In genomic region chr6:120790153-120790552, GRCm38 (mm10) we compare ENCODE assay signal across 15 mouse cellular contexts. TPM values are rescaled to one million over a fixed set of nuclear protein-coding genes. Genes with fewer than 3 reads are reported as not detected.
A peak's percentile ranks its signal among the peaks of the same experiment; 100 is the strongest.
DNase-seq lines count a peak whose midpoint lies in the region; ATAC-seq and TF ChIP-seq lines count a peak whose summit lies in the region.
"Had no signal": no experiment of that assay in that cellular context is flagged by ENCODE, and none has a peak within 500 bp of the region (broad histone marks: within the 10 kb centered on the region; RNA-seq: fewer than 3 reads in every experiment).

No protein-coding gene starts in this region.

- H3K4me2 ChIP-seq in heart, postnatal 0 days (ENCODE audit: low read depth, low read length): no peak overlapping the region
- no peak overlapping the region for H3K4me2 ChIP-seq in stomach, embryonic 15.5 days
- H3K4me2 ChIP-seq in heart, embryonic 11.5 days: no peak overlapping the region
- H3K4me2 ChIP-seq: midbrain, embryonic 12.5 days had no signal

- TF ChIP-seq CTCF in heart, postnatal 0 days (IDR thresholded peaks at IDR 0.05; ENCODE audit: low read depth): no peak

- no peak overlapping the region for H3K27ac ChIP-seq in heart, postnatal 0 days (ENCODE audit: low read depth)
- H3K27ac ChIP-seq in stomach, embryonic 15.5 days: no peak overlapping the region
- no peak overlapping the region for H3K27ac ChIP-seq in heart, embryonic 11.5 days (ENCODE audit: low read depth, low read length)
- H3K27ac ChIP-seq: midbrain, embryonic 12.5 days had no signal

- H3K9ac ChIP-seq in heart, postnatal 0 days (replicated peaks; ENCODE audit: low read depth, low read length): no peak overlapping the region
- no peak overlapping the region for H3K9ac ChIP-seq in stomach, embryonic 15.5 days
- H3K9ac ChIP-seq in heart, embryonic 11.5 days (ENCODE audit: low read depth, low read length): no peak overlapping the region
- H3K9ac ChIP-seq: midbrain, embryonic 12.5 days had no signal

- H3K36me3 ChIP-seq in heart, postnatal 0 days (replicated peaks; ENCODE audit: control insufficient read depth, insufficient read depth, low read length): peaks cover 37% of the 10 kb centered on the region
- H3K36me3 ChIP-seq in stomach, embryonic 15.5 days: peaks cover 21% of the 10 kb centered on the region
- H3K36me3 ChIP-seq in heart, embryonic 11.5 days (ENCODE audit: control insufficient read depth, insufficient read depth, low read length): peaks cover 12% of the 10 kb centered on the region

- no peak overlapping the region for H3K4me3 ChIP-seq in heart, postnatal 0 days (ENCODE audit: low read depth, low read length)
- H3K4me3 ChIP-seq in stomach, embryonic 15.5 days (replicated peaks): no peak overlapping the region
- no peak overlapping the region for H3K4me3 ChIP-seq in heart, embryonic 11.5 days (ENCODE audit: low read depth, low read length)
- H3K4me3 ChIP-seq: midbrain, embryonic 12.5 days had no signal

- intact Hi-C loops in heart, postnatal 10 days (cut with DNase I): no loop called here

- H3K4me1 ChIP-seq in heart, postnatal 0 days (ENCODE audit: control insufficient read depth, insufficient read depth): no peaks in the 10 kb centered on the region
- no peaks in the 10 kb centered on the region for H3K4me1 ChIP-seq in stomach, embryonic 15.5 days
- H3K4me1 ChIP-seq in heart, embryonic 11.5 days (ENCODE audit: control insufficient read depth, insufficient read depth, low read length): peaks cover 2% of the 10 kb centered on the region
- H3K4me1 ChIP-seq: midbrain, embryonic 12.5 days had no signal

- no peaks in the 10 kb centered on the region for H3K9me3 ChIP-seq in heart, postnatal 0 days (replicated peaks; ENCODE audit: control insufficient read depth, low read length)
- H3K9me3 ChIP-seq in stomach, embryonic 15.5 days: no peaks in the 10 kb centered on the region
- no peaks in the 10 kb centered on the region for H3K9me3 ChIP-seq in heart, embryonic 11.5 days (replicated peaks; ENCODE audit: control insufficient read depth, low read length)
- H3K9me3 ChIP-seq: midbrain, embryonic 12.5 days had no signal

- H3K27me3 ChIP-seq in heart, postnatal 0 days (ENCODE audit: control insufficient read depth, insufficient read depth, low read length): no peaks in the 10 kb centered on the region
- H3K27me3 ChIP-seq in stomach, embryonic 15.5 days (replicated peaks): no peaks in the 10 kb centered on the region
- H3K27me3 ChIP-seq in heart, embryonic 11.5 days (ENCODE audit: control insufficient read depth, insufficient read depth, low read length): no peaks in the 10 kb centered on the region
- H3K27me3 ChIP-seq: midbrain, embryonic 12.5 days; Patski had no signal

- 78% methylated on average over 11 of the region's 11 CpGs for WGBS in heart, postnatal 0 days
- WGBS in stomach, embryonic 15.5 days: 85% methylated on average over 11 of the region's 11 CpGs
- 72% methylated on average over 11 of the region's 11 CpGs for WGBS in heart, embryonic 11.5 days (ENCODE audit: insufficient replicate concordance)

- no peak for TF ChIP-seq EP300 in heart, postnatal 0 days (IDR thresholded peaks at IDR 0.05; ENCODE audit: low read depth)

- peak; percentile 19; the same call in 1 of the 2 replicates for ATAC-seq in heart, postnatal 0 days (ENCODE audit: insufficient read depth, low read depth)
- ATAC-seq in stomach, embryonic 15.5 days (ENCODE audit: insufficient read depth, low FRiP score, low read depth): peak; percentile 37; the same call in 1 of the 2 replicates
- no peak for ATAC-seq in heart, embryonic 11.5 days (replicated peaks; ENCODE audit: insufficient number of reproducible peaks, low FRiP score, low TSS enrichment)
- ATAC-seq: Patski had no signal

- no peak for DNase-seq in heart, postnatal 0 days (ENCODE audit: low spot score)
- no peak for DNase-seq in heart, postnatal 10 days
- peak; percentile 63 for DNase-seq in MEL-GATA-1-ER (ENCODE audit: extremely low read depth, low read depth)
- peak; percentile 81 for DNase-seq in liver
- no peak for DNase-seq in right cerebral cortex, adult 18-20 months
- DNase-seq: cerebellum, adult 11-12 months; layer of hippocampus, postnatal 36 days; lung, postnatal 14 days; right cerebral cortex, postnatal 4 days had no signal

RNA-seq across cellular contexts. Expression of gene Slc25a18, which starts 16.8 kb away (rescaled TPM):
- 0.31 TPM in 1 of 2 replicates, not detected in the other for total RNA-seq in heart, postnatal 0 days (2014; rRNA removed; ENCODE audit: low replicate concordance)
- 0.26 and 0.58 TPM in 2 replicates for polyA plus RNA-seq in heart, postnatal 0 days (2015; fragmentation: Nextera tagmentation; extraction: Ambion mirVana)
- under 1 TPM; 0.22 to 0.48 TPM for total RNA-seq in heart, postnatal 10 days (2021)
- polyA plus RNA-seq in stomach, embryonic 15.5 days (2015; fragmentation: Nextera tagmentation; extraction: Ambion mirVana): 0.09 TPM in 2 replicates
- polyA plus RNA-seq in heart, embryonic 11.5 days (2014; fragmentation: Nextera tagmentation; extraction: Ambion mirVana): 0.13 TPM in 1 of 2 replicates, not detected in the other
- total RNA-seq: granulocyte monocyte progenitor cell, adult 5-6 weeks; hematopoietic stem cell, adult 5-6 weeks had no signal

RNA-seq across cellular contexts. Expression of gene Atp6v1e1, which starts 32.4 kb away (rescaled TPM):
- total RNA-seq in heart, postnatal 0 days (2014; rRNA removed; ENCODE audit: low replicate concordance): 126 and 129 TPM in 2 replicates
- polyA plus RNA-seq in heart, postnatal 0 days (2015; fragmentation: Nextera tagmentation; extraction: Ambion mirVana): 172 and 173 TPM in 2 replicates
- 100 to 1,000 TPM; 168 to 172 TPM for total RNA-seq in heart, postnatal 10 days (2021)
- 133 and 134 TPM in 2 replicates for polyA plus RNA-seq in stomach, embryonic 15.5 days (2015; fragmentation: Nextera tagmentation; extraction: Ambion mirVana)
- polyA plus RNA-seq in heart, embryonic 11.5 days (2014; fragmentation: Nextera tagmentation; extraction: Ambion mirVana): 153 and 155 TPM in 2 replicates

RNA-seq across cellular contexts. Expression of gene Bcl2l13, which starts 45.9 kb away (rescaled TPM):
- total RNA-seq in heart, postnatal 0 days (2014; rRNA removed; ENCODE audit: low replicate concordance): 30.9 and 75.4 TPM in 2 replicates
- 29.4 and 32.4 TPM in 2 replicates for polyA plus RNA-seq in heart, postnatal 0 days (2015; fragmentation: Nextera tagmentation; extraction: Ambion mirVana)
- 10 to 100 TPM; 78.0 to 89.4 TPM for total RNA-seq in heart, postnatal 10 days (2021)
- 26.8 and 28.8 TPM in 2 replicates for polyA plus RNA-seq in stomach, embryonic 15.5 days (2015; fragmentation: Nextera tagmentation; extraction: Ambion mirVana)
- polyA plus RNA-seq in heart, embryonic 11.5 days (2014; fragmentation: Nextera tagmentation; extraction: Ambion mirVana): 26.5 and 33.8 TPM in 2 replicates

Comparison
In these comparisons a context has a peak if more than half of its experiments do, and no peak if none do; other contexts are left out.
1. DNase-seq: peak in MEL-GATA-1-ER (single experiment) and liver (single experiment); none in heart, postnatal 0 days (single experiment), heart, postnatal 10 days (0 of 2) and right cerebral cortex, adult 18-20 months (single experiment).